Mouse (Mus musculus) Muller cell, postnatal 12 days (primary cell): Measurements from ENCODE around the gene Vmn1r103.
"Not testable (repeated sequence)": the region's sequence is repeated elsewhere in the genome, so short reads cannot be mapped to it uniquely, and the experiment has no call there.

Source experiments
- DNase-seq: peaks from one replicate; pipeline ENCODE4 v3.0.0-alpha.2; 2015; ENCODE audit errors: inconsistent ontology term

Gene Vmn1r103

DNA sequence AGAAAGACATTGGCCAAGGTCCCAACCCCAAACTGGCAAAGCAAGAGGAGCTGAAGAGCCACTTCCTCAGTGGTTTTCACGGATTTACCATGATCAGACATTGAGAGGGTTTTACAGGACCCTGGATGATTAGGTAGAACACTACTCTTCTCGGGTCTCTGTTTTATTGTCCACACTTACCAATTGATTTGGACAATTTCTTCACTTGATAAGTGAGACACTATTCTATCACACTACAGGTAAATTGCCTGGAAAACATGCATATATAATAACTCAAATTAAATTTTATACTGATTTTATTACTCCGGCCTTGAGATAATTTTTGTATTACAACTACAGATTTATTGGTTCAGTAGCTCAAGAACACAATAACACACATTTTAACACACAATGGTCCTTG is at the start of gene Vmn1r103:
Gene Vmn1r103, minus strand, starts transcription at position 101 of the 400 bp plus-strand sequence.
- DNase-seq: not testable (repeated sequence)

DNA sequence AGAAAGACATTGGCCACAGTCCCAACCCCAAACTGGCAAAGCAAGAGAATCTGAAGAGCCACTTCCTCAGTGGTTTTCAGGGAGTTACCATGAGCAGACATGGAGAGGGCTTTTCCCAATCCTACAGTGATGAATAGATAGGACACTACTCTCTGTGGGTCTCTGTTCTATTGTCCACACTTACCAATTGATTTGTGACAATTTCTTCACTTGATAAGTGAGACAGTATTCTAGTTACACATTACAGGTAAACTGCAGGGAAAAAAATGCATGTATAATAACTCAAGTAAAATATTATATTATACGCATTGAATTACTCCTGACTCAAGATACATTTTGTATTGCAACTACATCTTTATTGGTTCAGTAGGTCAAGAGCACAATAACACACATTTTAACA is 35.3 kb upstream of the Vmn1r103 start, which contains the start of gene Gm5726:
Gene Gm5726, minus strand, starts transcription at position 101 of the 400 bp plus-strand sequence.
- DNase-seq: not testable (repeated sequence)

DNA sequence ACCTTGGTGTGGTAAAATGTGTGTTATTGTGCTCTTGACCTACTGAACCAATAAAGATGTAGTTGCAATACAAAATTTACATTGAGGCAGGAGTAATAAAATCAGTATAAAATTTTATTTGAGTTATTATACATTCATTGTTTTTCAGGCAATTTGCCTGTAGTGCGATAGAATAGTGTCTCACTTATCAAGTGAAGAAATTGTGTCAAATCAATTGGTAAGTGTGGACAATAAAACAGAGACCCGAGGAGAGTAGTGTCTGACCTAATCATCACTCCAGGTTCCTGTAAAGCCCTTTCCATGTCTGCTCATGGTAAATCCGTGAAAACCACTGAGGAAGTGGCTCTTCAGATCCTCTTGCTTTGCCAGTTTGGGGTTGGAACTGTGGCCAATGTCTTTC is 23.2 kb upstream of the Vmn1r103 start, which contains the start of gene Vmn1r104:
Gene Vmn1r104, plus strand, starts transcription at position 301 of the 400 bp plus-strand sequence.
- DNase-seq: not testable (repeated sequence)

DNA sequence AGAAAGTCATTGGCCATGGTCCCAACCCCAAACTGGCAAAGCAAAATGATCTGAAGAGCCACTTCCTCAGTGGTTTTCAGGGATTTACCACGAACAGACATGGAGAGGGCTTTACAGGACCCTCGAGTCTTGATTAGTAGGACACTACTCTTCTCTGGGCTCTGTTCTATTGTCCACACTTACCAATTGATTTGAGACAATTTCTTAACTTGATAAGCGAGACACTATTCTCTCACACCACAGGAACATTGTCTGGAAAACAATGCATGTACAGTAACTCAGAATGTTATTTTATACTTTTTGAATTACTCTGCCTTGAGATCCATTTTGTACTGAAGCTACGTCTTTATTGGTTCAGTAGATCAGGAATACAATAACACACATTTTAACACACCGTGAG is 35.5 kb downstream of the Vmn1r103 start, which contains the start of gene Gm10670:
Gene Gm10670, minus strand, starts transcription at position 101 of the 400 bp plus-strand sequence.
- DNase-seq: not testable (repeated sequence)
